Mouse (Mus musculus): ENCODE results near the gene Rab26.

Gene Rab26

GRCm38 (mm10) chr17:24507806-24508460 is 26.1 kb downstream of the Rab26 start:
- DNase-seq (ENCODE audit: low read depth) = no peak

- DNase-seq (ENCODE audit: low read depth) = no peak
Measured at GRCm38 (mm10) chr17:24507129-24507664, 26.8 kb downstream of the Rab26 start.

GRCm38 (mm10) chr17:24506332-24507070 is 27.5 kb downstream of the Rab26 start:
- DNase-seq (ENCODE audit: low read depth) = no peak

GRCm38 (mm10) chr17:24505286-24505955 is 28.6 kb downstream of the Rab26 start:
- no peak for DNase-seq (ENCODE audit: low read depth)

- no peak for DNase-seq (ENCODE audit: low read depth)
Measured at GRCm38 (mm10) chr17:24504085-24504484, 29.9 kb downstream of the Rab26 start.

GRCm38 (mm10) chr17:24502208-24502607 is 31.8 kb downstream of the Rab26 start:
- no peak for DNase-seq (ENCODE audit: low read depth)

- DNase-seq (ENCODE audit: low read depth) = no peak
Measured at GRCm38 (mm10) chr17:24496026-24496425, 38.0 kb downstream of the Rab26 start.

- no peak for DNase-seq (ENCODE audit: low read depth)
Measured at GRCm38 (mm10) chr17:24495443-24495842, 38.6 kb downstream of the Rab26 start.

GRCm38 (mm10) chr17:24494627-24495335 is 39.2 kb downstream of the Rab26 start:
- peak; percentile 71 for DNase-seq (ENCODE audit: low read depth)

- DNase-seq (ENCODE audit: low read depth) = no peak
Measured at GRCm38 (mm10) chr17:24490399-24490798, 43.6 kb downstream of the Rab26 start.

GRCm38 (mm10) chr17:24489265-24490030 is 44.6 kb downstream of the Rab26 start:
- no peak for DNase-seq (ENCODE audit: low read depth)

- DNase-seq (ENCODE audit: low read depth) = peak; percentile 46
Measured at GRCm38 (mm10) chr17:24488662-24489264, 45.2 kb downstream of the Rab26 start.

GRCm38 (mm10) chr17:24488186-24488661 is 45.8 kb downstream of the Rab26 start, which contains the start of gene Caskin1:
TSS of gene Caskin1 (plus strand) at chr17:24488601.
- no peak for DNase-seq (ENCODE audit: low read depth)

- DNase-seq (ENCODE audit: low read depth) = no peak
Measured at GRCm38 (mm10) chr17:24485090-24485860, 48.7 kb downstream of the Rab26 start.

- no peak for DNase-seq (ENCODE audit: low read depth)
Measured at GRCm38 (mm10) chr17:24483495-24483894, 50.5 kb downstream of the Rab26 start.

GRCm38 (mm10) chr17:24481027-24481815 is 52.8 kb downstream of the Rab26 start:
- no peak for DNase-seq (ENCODE audit: low read depth)

- DNase-seq (ENCODE audit: low read depth) = no peak
Measured at GRCm38 (mm10) chr17:24480201-24480826, 53.7 kb downstream of the Rab26 start.

- no peak for DNase-seq (ENCODE audit: low read depth)
Measured at GRCm38 (mm10) chr17:24479431-24479830, 54.6 kb downstream of the Rab26 start.
